Mouse (Mus musculus): Measurements from ENCODE around the gene Faah. TPM values are rescaled to one million over a fixed set of nuclear protein-coding genes. Genes with fewer than 3 reads are reported as not detected.

Faah gene
- polyA plus RNA-seq (2012; rRNA removed) = 36.0 and 47.0 TPM in 2 replicates

- no peak for DNase-seq (ENCODE audit: low read depth)
Measured at GRCm38 (mm10) chr4:116017902-116018746, at the start of gene Faah. Gene Faah (minus strand): TSS chr4:116017926.

- no peak for DNase-seq (ENCODE audit: low read depth)
Measured at GRCm38 (mm10) chr4:116063855-116064254, 46.1 kb upstream of the Faah start.

- no peak for DNase-seq (ENCODE audit: low read depth)
Measured at GRCm38 (mm10) chr4:116059012-116059726, 41.4 kb upstream of the Faah start.

GRCm38 (mm10) chr4:116057559-116057958 is 39.8 kb upstream of the Faah start:
- DNase-seq (ENCODE audit: low read depth) = no peak

GRCm38 (mm10) chr4:116053399-116053961 is 35.8 kb upstream of the Faah start, which contains the start of gene Nsun4:
Gene Nsun4 (minus strand): TSS chr4:116053876.
- peak; percentile 59 for DNase-seq (ENCODE audit: low read depth)

GRCm38 (mm10) chr4:116052526-116053293 is 35.0 kb upstream of the Faah start:
- DNase-seq (ENCODE audit: low read depth) = no peak

GRCm38 (mm10) chr4:116049211-116049610 is 31.5 kb upstream of the Faah start:
- no peak for DNase-seq (ENCODE audit: low read depth)

GRCm38 (mm10) chr4:116048130-116048920 is 30.6 kb upstream of the Faah start:
- DNase-seq (ENCODE audit: low read depth) = no peak

GRCm38 (mm10) chr4:116047681-116048080 is 30.0 kb upstream of the Faah start:
- no peak for DNase-seq (ENCODE audit: low read depth)

GRCm38 (mm10) chr4:116046604-116047003 is 28.9 kb upstream of the Faah start:
- DNase-seq (ENCODE audit: low read depth) = no peak

GRCm38 (mm10) chr4:116042186-116042585 is 24.5 kb upstream of the Faah start:
- DNase-seq (ENCODE audit: low read depth) = no peak

- no peak for DNase-seq (ENCODE audit: low read depth)
Measured at GRCm38 (mm10) chr4:116040466-116040865, 22.7 kb upstream of the Faah start.

- no peak for DNase-seq (ENCODE audit: low read depth)
Measured at GRCm38 (mm10) chr4:116033374-116033773, 15.6 kb upstream of the Faah start.

GRCm38 (mm10) chr4:116032906-116033305 is 15.2 kb upstream of the Faah start:
- no peak for DNase-seq (ENCODE audit: low read depth)

- no peak for DNase-seq (ENCODE audit: low read depth)
Measured at GRCm38 (mm10) chr4:116017300-116017901, 325 bp downstream of the Faah start.

- no peak for DNase-seq (ENCODE audit: low read depth)
Measured at GRCm38 (mm10) chr4:116016862-116017299, 845 bp downstream of the Faah start.

GRCm38 (mm10) chr4:116016396-116016795 is 1.3 kb downstream of the Faah start:
- DNase-seq (ENCODE audit: low read depth) = no peak

- no peak for DNase-seq (ENCODE audit: low read depth)
Measured at GRCm38 (mm10) chr4:116015996-116016395, 1.7 kb downstream of the Faah start.

- DNase-seq (ENCODE audit: low read depth) = no peak
Measured at GRCm38 (mm10) chr4:116015502-116015901, 2.2 kb downstream of the Faah start.

- no peak for DNase-seq (ENCODE audit: low read depth)
Measured at GRCm38 (mm10) chr4:116010186-116010585, 7.5 kb downstream of the Faah start.

Measured in gonadal fat pad, adult 2 months (tissue).